Mouse (Mus musculus) ZHBTc4 (cell line): Measurements from ENCODE around the gene Osbpl5.

Experiments
- DNase-seq: peaks from one replicate; pipeline ENCODE4 v3.0.0-alpha.2; 2011; ENCODE audit warnings: low read depth, low spot score

Gene Osbpl5

DNA sequence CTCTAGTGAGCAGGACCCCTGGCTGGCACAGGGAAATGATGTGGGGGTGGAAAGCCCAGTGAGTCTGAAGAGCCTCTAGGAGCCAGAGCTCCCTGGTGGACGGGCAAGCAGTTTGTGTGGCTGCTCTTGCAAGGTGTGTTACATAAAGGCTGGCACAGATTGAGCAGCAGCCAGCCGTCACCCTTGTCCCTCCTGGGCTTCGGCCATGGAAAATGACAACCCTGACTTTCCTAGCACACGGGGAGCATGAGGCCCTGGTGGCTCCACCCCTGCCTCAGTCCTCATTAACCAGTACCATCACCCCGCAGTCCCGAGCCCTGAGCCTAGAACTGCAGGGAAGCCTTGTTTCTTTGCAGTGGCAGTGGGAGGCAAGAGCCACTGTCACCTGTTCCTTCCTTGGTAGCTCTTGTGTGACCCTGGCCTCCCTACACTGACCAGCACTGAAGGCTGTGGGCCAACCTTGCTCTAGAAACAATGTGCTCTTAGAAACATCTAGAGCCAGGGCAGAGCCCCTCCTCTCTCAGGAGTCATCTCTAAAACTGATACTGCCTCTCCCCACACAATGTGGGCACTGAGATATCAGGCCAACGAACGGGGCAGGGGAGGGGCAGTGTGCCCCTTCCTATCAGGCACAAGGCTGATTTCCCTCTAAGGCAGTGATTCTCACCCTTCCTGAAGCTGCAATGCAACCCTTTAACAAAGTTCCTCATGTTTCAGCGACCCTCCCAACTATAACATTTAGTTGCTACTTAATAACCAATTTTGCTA is 1.2 kb downstream of the Osbpl5 start:
- no peak for DNase-seq

DNA sequence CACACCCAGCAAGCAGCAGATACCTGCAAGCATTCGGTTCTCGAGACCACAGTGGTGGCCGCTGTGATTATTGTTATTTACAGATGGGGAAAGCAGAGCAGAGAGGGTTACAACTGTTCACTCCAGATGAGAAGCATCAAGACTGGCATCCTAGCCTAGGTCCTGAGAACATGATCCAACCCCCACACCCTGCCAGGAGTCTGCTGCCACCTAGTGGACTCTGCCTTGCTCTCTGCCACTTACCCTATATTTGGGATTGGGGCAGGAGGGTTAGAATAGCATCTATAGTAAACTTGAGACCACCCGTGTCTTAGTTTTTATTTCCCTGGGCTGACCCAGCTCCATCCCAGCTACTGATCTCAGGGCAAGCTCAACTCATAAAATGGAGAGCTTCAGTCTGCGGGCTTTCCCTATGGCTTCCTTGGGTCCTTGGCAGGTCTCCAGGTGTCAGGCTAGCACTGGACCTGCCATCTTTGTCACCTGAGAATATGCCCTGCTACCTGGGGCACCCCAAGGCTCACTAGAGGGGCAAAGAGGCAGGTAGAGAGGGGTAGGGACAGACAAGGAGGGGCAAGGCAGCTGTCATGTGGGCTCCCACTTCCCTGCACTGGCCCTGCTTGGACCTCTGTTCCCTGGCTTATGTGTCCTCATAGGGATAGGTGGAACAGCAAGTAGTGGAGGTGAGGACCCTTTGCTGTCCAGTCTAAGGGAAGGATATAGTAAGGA is 2.6 kb downstream of the Osbpl5 start:
- peak; percentile 62 for DNase-seq

DNA sequence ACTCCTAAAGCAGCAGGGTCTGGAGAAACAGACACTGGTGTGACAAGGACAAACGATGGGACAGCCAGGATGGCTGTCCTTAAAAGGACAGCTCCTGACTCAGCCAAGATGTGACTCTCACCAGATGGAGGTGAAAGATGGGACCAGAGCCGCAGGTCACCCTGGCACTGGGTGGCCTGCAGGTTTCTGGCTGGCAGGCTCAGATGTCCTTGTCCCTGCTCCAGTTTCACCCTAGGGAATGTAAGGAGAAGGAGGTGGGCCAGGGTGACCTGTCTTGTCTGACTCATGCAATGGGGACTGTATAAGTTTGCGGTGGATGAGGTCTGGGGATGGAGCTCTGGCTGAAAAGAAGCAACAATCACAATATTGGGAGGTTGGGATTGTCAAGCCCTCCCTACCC is 4.2 kb downstream of the Osbpl5 start:
- DNase-seq = no peak

DNA sequence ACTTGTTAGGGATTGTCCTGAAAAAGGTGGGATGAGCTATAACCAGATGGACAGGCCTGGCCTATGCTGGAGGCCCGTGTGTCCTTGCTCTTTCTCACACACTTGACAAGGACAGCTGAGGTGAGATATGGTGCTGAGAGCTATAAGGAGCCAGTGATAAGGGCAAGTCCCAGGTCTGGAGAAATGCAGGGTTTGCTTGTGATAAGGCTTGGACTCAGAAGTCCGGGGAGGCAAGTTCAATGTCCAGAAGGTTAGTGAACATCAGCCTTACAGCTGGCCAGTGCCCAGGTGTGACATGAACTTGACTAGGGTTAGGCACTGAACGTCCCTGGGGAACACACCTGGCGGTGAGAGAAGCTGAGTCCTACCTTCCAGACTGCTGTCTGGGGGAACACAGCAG is 4.7 kb downstream of the Osbpl5 start:
- no peak for DNase-seq

DNA sequence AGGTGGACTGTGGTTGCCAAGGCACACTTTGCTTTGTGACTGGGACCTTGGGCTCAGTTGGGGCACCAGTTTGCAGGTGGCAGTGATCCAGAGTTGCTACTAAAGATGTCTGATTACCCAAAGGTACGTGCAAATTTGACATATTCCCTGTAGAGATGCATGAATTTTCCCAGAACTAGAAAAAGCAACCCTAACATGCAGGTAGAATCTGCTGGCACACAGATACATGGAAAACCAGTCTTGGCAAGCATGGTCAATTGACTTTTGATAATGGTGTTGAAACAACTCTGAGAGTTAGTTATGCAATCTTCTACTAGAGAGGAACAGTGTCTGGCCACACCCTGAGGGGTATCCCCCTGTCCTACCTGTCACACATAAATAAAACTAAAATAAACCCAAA is 5.4 kb downstream of the Osbpl5 start:
- DNase-seq = no peak

DNA sequence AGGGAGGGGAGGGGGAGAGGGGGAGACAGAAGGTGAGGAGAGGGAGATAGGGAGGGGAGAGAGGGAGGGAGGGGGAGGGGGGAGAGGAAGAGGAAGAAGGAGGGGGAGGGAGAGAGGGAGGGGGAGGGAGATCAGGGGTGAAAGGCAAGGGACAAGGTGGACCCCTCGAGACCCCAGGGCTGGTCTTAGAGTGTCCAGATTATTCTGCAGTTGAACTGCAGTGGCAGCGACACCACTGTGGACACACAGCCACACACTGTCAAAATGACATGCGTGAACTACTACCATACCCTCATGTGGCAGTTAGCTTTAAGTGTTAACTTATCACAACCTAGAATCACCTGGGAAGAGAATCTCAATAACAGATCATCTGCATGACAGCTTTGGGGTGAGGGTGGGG is 7.7 kb downstream of the Osbpl5 start:
- no peak for DNase-seq

DNA sequence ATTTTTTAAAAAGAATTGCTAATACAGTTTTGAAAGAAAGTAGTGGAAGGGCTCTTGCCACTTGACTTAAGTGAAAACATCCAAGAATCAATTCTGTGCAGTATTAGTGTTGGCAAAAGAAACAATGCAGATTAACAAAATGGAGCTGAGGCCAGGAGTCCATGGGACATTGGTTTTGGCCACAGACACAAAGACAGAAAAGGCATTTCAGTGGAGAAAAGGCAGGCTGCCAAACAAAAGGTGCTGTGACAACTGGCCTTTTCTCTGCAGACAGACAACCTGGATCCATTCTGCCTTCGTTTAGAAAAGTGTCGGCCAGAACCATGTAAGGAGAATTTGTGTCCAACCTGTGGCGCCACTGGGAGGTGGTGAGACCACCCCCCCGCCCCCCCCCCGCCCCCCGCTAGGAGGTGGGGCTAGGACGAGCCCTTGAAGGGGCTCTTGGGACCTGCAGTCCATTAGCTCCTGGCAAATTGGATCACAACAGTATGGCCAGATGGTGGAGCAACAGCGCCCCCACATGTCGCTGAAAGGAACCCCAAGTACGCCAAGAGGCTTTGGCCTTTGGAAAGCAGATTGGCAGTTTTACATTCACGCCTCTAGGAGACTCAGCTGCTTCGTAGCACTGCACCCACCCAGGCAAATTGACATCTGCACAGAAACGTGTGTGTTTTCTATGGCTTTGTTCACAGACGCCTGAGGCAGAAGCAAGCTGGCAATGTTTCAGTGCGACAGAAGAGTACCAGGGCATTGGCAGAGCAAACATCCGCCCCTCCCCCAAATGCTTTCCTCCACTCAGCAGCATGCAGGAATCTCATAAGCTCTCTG is 8.5 kb downstream of the Osbpl5 start:
- peak; percentile 89 for DNase-seq

DNA sequence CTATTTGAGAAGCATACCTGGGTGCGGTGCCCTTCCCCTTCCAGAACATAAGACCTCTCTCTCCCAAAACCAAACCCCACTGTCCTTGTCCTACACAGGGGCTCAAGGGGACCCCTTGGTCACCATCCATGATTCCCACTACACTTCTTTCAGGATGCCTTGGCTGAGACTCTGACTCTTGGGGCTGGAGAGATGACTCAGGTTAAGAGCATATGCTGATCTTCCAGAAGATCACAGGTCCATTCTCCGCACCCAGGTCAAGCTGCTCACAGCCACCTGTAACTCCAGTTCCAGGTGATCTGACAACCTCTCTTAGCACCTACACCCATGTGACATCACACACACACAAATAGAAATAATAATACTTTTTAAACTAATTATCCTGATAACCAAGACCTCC is 16.1 kb downstream of the Osbpl5 start:
- DNase-seq = no peak

DNA sequence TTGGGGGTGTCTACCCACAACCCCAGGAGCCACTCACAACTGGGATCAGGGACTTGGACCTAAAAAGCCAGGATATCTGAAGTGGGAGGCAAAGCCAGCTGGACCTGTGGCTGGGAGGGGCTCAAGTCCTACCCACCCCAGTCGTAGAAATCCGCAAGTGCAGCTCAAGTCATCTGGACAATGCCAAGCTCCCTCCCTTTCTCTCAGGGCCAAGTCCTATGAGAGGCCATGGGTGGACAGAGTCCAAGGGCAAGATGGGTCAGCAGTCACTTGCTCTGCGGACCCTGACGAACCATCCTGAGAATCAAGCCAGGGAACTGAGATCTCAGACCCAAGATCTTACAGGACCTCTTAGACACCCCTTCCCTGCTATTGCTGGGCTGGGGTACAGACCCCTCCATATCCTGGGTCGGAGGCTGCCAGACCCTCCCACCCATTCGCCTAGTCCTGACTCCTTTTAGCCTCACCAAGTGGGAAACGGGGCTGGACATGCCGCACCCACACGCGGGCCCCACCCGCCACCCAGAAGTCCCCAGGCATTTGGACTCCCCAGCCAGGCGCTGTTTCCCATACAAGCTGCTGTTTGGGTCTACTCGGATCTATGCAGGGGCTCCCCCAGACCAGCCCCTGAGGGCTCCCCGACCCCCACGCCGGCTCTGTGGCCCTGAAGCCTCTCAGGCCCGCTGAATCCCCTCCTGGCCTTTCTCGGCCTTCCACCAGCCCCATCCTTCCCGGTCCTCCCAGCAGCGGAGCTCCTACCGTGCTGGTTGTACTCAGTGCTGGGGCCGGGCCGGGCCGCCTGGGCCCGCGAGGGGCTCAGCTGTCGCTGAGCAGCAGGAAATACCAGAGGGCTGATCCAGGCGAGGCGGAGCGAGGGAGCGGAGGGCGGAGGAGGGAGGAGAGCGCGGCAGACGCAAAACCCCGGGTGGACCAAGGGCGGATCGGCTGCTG is 17.0 kb downstream of the Osbpl5 start:
- peak; percentile 72 for DNase-seq

DNA sequence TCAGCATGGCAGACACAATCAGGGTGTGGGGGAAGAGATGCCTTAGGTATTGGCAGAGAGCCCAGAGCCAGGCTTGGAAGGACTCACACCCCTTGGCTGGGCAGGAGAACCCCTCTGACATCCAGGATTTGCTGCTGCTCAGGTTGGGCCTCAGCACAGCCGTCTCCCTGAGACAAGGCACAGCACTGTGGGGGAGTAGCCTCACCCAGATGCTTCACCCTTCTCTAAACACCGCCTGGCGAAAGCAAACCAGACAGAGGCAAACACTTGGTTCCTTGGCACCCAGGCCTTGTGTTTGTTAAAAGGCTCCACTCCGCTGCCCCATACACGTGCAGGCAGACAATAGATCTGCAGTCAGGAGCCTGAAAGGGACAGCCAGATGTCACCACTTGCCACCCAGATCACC is 18.2 kb downstream of the Osbpl5 start:
- DNase-seq = no peak

DNA sequence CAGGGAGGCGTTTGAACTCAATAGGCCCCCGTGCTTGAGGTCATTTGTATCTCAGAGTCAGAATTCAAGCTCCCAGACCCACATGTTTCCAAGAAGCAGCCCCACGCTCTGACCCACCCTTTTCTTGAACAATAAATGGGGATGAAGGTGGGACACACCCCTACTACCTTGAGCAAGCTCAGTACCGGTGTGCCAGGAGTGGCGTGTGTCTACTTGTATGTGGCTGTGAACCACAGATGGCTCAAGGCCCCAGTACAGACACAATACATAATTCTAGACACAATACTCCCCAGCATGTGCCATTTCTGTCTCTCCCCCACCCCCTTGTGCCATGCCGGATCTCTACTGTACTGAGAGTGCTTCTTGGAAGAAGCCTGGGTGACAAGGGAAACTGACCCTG is 18.6 kb downstream of the Osbpl5 start:
- no peak for DNase-seq

DNA sequence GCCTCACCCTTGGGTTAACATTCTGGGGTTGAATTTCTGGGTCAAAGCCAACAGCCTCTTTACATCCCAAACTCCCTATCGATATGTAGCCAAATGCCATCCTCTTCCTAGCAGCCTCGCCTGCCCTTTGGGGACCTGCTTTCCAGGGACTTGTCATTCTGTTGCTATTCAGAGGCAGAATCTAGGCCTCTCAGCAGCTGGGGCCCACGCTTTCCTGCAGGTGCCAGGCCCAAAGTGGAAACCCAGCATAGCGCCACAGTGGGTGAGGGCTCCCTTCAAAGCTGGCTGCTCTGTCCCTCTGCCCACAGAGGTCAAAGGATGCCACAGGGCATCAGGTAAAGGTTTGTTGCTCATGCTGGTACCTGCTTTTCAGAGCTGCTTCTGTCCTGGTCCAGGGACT is 23.0 kb downstream of the Osbpl5 start:
- no peak for DNase-seq

DNA sequence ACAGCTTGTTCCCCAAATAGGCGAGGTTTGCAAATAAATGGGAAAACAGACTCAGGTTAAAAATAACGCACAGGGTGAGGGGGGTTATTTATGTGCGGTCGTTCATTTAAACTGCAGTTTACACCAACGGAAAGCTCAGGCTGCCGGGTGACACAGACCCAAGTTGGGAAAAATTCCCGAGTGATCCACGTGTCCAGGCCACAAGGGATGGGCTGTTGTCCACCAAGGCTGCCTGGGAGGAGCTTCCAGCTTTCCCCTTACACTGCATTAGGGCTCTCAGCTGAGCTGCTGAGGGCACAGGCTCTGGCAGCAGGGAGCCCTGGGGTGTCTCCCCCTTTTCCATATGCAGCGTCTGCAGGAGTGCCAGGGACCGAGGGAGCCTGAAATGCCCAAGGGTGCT is 26.9 kb downstream of the Osbpl5 start:
- DNase-seq = no peak

DNA sequence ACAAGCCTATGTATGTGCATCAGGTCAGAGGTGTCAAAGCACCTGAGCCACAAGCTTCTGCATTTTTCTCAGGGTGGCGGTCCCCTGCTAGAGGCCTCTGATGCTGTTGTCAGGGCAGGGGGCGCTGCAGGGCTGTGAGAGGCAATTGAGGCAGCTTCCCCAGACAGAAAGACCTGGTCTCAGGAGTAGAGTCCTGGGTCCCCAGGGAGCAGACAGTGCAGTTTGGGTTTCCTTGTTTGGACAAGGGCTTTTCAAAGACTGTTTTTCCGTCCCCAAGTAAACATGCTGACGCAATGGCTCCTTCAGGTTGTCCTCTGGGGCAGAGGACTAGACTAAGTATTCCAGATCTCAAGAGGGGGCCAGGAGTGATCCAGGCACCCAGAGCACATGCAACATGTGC is 30.4 kb downstream of the Osbpl5 start:
- no peak for DNase-seq

DNA sequence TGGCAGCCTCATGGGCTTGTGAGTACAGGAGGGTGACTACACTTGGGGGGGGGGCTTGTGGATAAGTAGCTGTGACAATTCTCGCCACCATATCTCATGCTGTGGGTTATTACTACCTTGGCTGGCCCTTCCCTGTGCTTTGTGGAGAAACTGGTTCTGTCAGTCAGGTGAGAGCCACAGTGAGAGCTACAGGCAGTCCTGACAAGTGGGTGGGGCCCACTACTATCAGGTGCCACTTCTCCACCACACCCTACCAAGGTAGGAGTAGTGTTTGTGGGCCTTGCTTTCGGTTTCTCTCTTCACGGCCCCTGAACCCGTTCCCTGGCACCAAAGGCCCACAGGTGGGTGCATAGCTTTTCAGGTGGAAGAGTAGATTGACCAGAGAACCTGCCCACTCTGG is 32.9 kb downstream of the Osbpl5 start:
- DNase-seq = no peak

DNA sequence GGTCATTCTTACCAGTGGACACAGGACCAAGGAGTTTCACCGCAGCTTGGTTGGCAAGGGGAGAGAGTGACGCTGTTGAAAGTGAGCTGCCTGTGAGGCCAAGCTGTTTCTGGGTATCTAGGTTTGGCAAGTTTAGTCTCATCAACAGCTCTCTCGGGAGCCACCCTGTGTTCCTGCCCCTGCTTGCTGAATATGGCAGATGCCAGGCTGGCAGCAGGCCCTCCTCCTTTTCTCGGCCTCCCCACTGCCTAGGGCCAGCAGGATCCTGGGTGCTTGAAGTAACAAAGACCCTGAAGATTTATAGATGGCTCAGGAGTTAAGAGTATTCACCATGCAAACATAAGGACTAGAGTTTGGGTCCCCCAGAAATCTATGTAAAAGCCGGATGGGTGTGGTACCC is 34.1 kb downstream of the Osbpl5 start:
- no peak for DNase-seq

DNA sequence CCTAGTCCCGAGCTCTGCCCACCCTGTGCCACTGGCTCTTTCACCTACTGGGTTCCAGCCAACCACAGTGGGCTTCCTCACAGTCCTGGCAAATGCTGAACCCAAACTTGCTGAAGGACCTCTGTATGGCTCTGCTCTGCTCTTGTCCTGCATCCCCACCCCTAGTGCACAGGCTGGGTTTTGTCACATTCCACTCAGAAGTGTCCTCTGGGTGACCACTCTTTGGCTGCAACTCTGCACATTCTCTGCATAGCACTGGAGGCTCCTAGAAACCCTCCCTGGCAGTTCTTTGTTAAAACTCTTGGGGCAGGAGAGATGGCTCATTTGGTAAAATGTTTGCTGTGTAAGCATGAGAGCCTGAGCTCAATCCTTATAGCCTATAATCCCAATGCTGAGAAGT is 39.0 kb downstream of the Osbpl5 start:
- DNase-seq = no peak

DNA sequence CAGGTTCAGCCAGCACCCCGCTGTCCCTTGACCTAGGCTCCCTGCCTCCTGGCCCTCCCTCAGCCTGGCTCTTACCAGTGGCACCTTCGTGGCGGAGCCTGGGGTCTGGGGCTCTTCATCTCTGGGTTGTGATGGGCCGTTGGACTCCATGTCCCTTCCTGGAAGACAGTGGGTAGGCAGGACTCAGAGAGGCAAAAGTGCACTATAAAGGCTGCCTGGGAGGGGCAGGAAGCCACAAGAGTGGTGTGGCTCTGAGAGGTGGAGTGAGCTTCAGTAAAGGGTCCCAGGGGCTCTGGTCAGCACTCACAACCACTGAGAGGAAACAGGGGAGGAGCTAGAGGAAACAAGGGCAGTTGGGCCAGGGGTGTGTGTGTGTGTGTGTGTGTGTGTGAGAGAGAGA is 43.4 kb downstream of the Osbpl5 start:
- no peak for DNase-seq

DNA sequence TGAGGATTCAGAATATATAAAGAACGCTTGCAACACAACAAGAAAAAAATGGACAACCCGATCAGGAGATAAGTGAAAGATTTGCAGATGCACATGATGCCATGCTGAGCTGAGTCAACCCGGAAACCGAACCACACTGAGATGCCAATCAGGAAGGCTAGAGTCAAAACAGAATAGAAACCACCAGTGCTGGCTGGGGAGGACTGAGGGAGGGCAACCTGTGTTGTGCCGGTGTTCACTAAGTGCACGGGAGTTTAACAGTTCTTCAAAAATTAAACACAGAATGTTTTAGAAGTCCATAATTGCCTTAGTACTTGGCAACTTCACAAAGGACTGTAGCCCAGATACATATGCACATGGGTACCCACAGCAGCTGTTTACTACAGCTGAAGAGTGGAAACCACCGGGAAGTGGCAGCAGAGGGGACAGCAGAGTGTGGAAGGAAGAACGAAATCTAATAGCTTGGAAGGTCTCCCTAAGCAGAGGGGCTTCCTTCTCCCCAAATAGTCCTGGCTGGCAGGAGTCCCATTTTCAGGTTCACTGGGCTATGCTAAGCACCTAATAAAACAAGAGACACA is 43.9 kb downstream of the Osbpl5 start:
- DNase-seq = no peak

DNA sequence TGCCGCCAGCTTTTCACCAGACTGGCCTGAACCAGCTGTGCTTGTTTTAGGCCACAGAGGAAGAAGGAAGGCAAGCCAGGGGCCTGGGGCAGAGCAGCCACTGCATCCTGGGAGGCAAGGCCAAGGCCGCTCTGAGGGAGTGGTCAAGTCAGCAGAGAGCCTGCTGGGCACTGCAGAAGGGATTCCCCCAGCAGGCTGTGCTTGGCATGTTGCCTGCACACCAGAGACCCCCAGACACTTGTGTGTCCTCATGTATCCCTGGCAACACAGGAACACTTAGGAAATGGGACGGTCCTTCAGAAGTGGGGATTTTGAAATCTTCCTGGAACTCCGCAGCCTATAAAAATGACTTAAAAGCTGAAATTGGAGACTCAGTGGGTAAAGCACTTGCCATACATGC is 44.8 kb downstream of the Osbpl5 start:
- DNase-seq = peak; percentile 23

DNA sequence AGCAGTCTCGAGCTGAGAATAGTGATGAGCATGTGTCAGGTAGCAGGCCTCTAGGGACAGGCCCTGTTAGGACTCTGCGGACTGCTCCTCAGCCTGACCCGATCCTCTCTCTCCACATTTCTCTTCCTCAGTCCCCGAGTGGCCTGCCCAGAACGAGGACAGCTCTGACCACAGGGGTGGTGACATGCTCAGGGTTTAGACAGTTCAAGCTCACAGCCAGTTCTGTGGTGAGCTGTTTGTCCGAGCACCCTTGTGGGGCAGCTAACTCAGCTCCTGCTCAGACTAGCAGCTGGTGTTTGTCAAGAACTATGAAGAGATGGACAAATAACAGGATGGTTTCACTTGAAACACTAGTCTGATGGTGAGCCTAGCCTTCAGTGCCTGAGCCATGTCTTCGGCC is 45.4 kb downstream of the Osbpl5 start:
- no peak for DNase-seq
